Mouse (Mus musculus) ES-Bruce4 (cell line): ENCODE data around the gene Sox5. TPM values are rescaled to one million over a fixed set of nuclear protein-coding genes. Genes with fewer than 3 reads are reported as not detected.

ENCODE experiments used
- H3K27ac ChIP-seq: 2 replicates; pipeline ENCODE4 v1.5.1; 2012; ENCODE audit warnings: low read length, inconsistent platforms; ENCODE audit not compliant: insufficient read depth
- H3K27me3 ChIP-seq: 2 replicates; pipeline ENCODE4 v1.6.1; 2012; ENCODE audit warnings: mild to moderate bottlenecking, low read length, inconsistent platforms; ENCODE audit not compliant: control insufficient read depth, poor library complexity, insufficient read depth, severe bottlenecking
- H3K36me3 ChIP-seq: 2 replicates; pipeline ENCODE4 v1.6.1; 2012; ENCODE audit warnings: inconsistent platforms, mild to moderate bottlenecking, low read length, moderate library complexity; ENCODE audit not compliant: control insufficient read depth, poor library complexity, insufficient read depth, severe bottlenecking
- H3K4me1 ChIP-seq: one replicate; pipeline ENCODE4 v1.8.1; 2011; ENCODE audit warnings: low read length; ENCODE audit not compliant: control insufficient read depth, insufficient read depth
- H3K4me3 ChIP-seq: 2 replicates; pipeline ENCODE4 v1.5.1; 2011; ENCODE audit warnings: low read depth, mild to moderate bottlenecking, low read length
- H3K9ac ChIP-seq: 2 replicates; pipeline ENCODE4 v1.6.1; 2012; ENCODE audit warnings: low read depth, mild to moderate bottlenecking, inconsistent platforms; ENCODE audit not compliant: poor library complexity, severe bottlenecking
- H3K9me3 ChIP-seq: replicated peaks from 2 replicates; pipeline ENCODE4 v1.6.1; 2012; ENCODE audit warnings: mild to moderate bottlenecking, low read length, inconsistent platforms; ENCODE audit not compliant: control insufficient read depth, poor library complexity, insufficient read depth, severe bottlenecking
- CTCF ChIP-seq: IDR thresholded peaks from one replicate; pipeline ENCODE4 v1.8.1; 2011; ENCODE audit warnings: low read depth, low read length
- EP300 ChIP-seq: IDR thresholded peaks from 2 replicates; pipeline ENCODE4 v1.6.1; 2011; ENCODE audit warnings: low read depth, low read length; ENCODE audit not compliant: insufficient read depth
- POLR2A ChIP-seq: IDR thresholded peaks from one replicate; pipeline ENCODE4 v1.8.1; 2011; ENCODE audit warnings: low read length; ENCODE audit not compliant: insufficient read depth
- polyA plus RNA-seq: library from polyadenylated mRNA; stranded (reverse); fragments of >200 nt; gene quantifications from 2 replicates; pipeline ENCODE4 v1.2.4, GENCODE M21; 2011; ENCODE audit warnings: low read depth; ENCODE audit not compliant: missing spikeins, insufficient read depth, insufficient read length

Gene Sox5
- polyA plus RNA-seq, 1 experiment, result not detected

DNA sequence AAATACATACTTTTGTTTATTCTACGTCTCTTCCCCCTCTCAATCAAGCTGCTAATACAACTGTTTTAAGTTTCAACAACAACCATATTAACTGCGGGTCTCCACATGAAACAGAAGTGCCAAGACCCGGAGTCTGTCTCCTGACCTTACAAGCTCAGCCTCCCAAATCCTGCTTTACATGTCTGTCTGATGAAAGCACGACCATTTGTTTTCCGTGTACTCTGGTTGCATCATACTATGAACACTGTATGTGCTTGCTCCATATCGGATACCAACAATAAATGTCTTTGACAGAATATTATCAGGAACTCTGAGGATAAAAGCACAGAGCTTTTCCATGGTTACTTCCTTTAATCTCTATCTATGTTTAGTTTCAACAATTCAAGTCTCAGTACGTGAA is 516.8 kb downstream of the Sox5 start:
- H3K9ac ChIP-seq, result no peak overlapping the region
- H3K9me3 ChIP-seq, result no peaks in the 10 kb centered on the region
- H3K27me3 ChIP-seq, result no peaks in the 10 kb centered on the region
- TF ChIP-seq CTCF, result no peak
- no peak for TF ChIP-seq EP300
- H3K4me1 ChIP-seq, result no peaks in the 10 kb centered on the region
- H3K36me3 ChIP-seq, result no peaks in the 10 kb centered on the region
- no peak overlapping the region for H3K27ac ChIP-seq
- no peak overlapping the region for H3K4me3 ChIP-seq

DNA sequence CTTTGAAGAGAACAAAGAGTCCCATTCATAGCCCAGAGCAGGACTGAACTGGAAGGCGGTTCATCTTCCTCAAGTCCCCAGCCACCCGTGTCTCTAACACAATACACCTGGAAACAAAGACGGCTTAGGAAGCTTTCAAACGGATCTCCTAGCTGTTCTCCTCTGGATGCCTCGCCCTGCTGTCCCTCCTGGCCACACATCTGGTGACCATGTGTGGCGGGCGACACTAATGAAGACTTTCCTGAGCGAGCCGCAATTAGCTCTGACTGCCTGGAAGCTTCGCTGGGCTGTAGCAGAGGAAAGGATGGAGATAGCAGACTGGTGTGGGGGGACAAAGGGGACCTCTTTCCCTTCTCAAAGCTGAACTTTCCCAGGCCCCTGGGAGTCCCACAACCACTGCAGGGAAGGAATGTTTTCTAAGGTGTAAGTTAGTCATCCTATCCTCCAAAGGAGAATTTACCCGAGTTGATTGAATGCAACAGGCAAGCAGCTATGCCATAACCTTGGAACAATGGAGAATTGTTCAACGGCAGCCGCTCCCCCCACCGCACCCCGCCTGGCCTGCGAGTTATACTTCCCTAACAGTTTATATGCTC is 517.4 kb downstream of the Sox5 start:
- Histone ChIP-seq H3K4me1 (no peaks in the 10 kb centered on the region), H3K9ac (no peak overlapping the region), H3K27ac (no peak overlapping the region), H3K27me3 (no peaks in the 10 kb centered on the region), H3K36me3 (no peaks in the 10 kb centered on the region), H3K9me3 (no peaks in the 10 kb centered on the region), H3K4me3 (no peak overlapping the region)
- TF ChIP-seq EP300 (no peak), CTCF (no peak), POLR2A (no peak)

DNA sequence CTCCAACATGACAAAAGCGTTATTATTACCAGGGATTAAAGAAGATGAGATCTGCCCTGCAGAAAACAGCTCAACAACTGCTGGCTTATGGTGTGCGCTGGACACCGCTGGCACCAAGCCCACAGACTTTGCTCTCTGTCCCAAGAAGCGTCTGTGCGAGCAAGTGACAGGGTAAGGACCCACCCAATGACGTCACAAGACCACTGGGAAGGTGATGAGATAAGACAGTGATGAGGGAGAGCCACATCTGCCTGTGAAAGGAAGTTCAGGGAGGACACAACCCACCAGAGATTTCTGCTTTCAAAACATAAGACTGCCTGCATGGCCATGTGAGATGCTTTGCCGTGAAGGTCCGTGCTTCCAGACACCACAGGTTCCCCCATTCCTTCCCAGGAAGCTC is 525.3 kb downstream of the Sox5 start:
- Histone ChIP-seq H3K27ac (no peak overlapping the region), H3K9ac (no peak overlapping the region), H3K9me3 (no peaks in the 10 kb centered on the region), H3K36me3 (no peaks in the 10 kb centered on the region), H3K27me3 (no peaks in the 10 kb centered on the region), H3K4me3 (no peak overlapping the region), H3K4me1 (peaks cover 1% of the 10 kb centered on the region)
- TF ChIP-seq CTCF, result no peak
- TF ChIP-seq POLR2A, result no peak
- no peak for TF ChIP-seq EP300

GRCm38 (mm10) chr6:144252191-144252718 is 529.5 kb downstream of the Sox5 start:
- no peak overlapping the region for H3K27ac ChIP-seq
- no peaks in the 10 kb centered on the region for H3K9me3 ChIP-seq
- H3K9ac ChIP-seq, result no peak overlapping the region
- no peak overlapping the region for H3K4me3 ChIP-seq
- TF ChIP-seq EP300, result no peak
- no peak for TF ChIP-seq POLR2A
- no peak for TF ChIP-seq CTCF
- no peaks in the 10 kb centered on the region for H3K27me3 ChIP-seq
- no peaks in the 10 kb centered on the region for H3K36me3 ChIP-seq
- peaks cover 4% of the 10 kb centered on the region for H3K4me1 ChIP-seq

DNA sequence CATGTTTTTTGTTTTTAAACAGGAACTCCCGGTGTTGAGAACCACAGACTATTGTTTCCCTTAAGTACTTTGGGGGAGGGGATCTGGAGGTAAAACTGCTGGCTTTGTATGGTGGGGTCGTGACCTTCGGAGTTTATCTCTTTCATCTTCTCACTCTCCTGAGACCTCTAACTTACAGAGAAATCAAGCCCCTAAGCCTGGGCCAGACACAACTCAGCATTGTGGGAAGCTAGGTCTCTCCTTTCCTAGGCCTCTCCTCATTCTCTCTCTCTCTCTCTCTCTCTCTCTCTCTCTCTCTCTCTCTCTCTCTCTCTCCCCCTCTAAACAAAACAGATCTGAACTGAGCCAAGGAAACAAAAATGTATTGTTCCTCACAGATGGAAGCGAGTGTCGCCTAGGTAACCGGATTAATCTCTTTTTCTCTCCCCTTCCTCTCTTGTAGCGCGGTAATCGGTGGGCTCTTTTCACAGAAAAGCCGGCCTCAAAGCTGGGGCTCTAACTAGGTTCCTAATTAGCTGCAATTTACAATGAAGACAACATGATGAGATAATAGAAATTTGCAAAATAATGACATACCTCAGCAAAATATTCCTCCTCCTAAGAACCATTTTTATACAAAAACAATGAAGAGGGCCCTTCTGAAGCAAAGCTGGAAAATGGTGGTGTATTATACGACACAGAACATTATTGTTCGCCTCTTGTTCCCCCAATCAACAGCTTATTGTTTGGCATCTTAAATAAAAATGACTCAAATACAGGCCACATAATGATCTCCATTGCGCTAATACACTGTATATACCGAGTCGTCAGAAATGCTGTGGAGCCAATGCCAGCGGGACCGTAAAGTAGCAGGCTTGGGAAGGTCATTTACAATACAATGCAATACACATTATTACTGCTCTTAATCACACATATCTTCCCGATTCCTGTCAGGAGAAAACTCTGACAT is 530.3 kb downstream of the Sox5 start:
- no peak overlapping the region for H3K27ac ChIP-seq
- H3K36me3 ChIP-seq, result no peaks in the 10 kb centered on the region
- no peak overlapping the region for H3K4me3 ChIP-seq
- H3K9me3 ChIP-seq, result no peaks in the 10 kb centered on the region
- no peaks in the 10 kb centered on the region for H3K27me3 ChIP-seq
- H3K9ac ChIP-seq, result no peak overlapping the region
- TF ChIP-seq EP300, result no peak
- TF ChIP-seq CTCF, result no peak
- no peak for TF ChIP-seq POLR2A
- peaks cover 4% of the 10 kb centered on the region for H3K4me1 ChIP-seq
